Mouse (Mus musculus): Measurements from ENCODE around the gene Scnn1a. TPM values are rescaled to one million over a fixed set of nuclear protein-coding genes. Genes with fewer than 3 reads are reported as not detected.
"Not testable (repeated sequence)": the region's sequence is repeated elsewhere in the genome, so short reads cannot be mapped to it uniquely, and the experiment has no call there.

Scnn1a gene
- polyA plus RNA-seq (2015; fragmentation: Nextera tagmentation; extraction: Ambion mirVana): 0.70 and 0.72 TPM in 2 replicates

- no peak within 1 kb of the TSS for H3K4me2 ChIP-seq
- H3K9me3 ChIP-seq: no peaks in the 10 kb centered on the region
- H3K4me1 ChIP-seq: peaks cover 5% of the 10 kb centered on the region; the same call in 1 of the 2 replicates
- H3K4me3 ChIP-seq: no peak within 1 kb of the TSS
- no peak within 1 kb of the TSS for H3K27ac ChIP-seq
- no peak within 1 kb of the TSS for H3K9ac ChIP-seq
- no peaks in the 10 kb centered on the region for H3K36me3 ChIP-seq (replicated peaks)
- WGBS: 81% methylated on average over 1 of the region's 1 CpGs
- peaks cover 35% of the 10 kb centered on the region for H3K27me3 ChIP-seq (replicated peaks)
- ATAC-seq (replicated peaks): no peak
These were observed at the start of gene Scnn1a for GRCm38 (mm10) chr6:125320323-125320722. Gene Scnn1a (plus strand): TSS chr6:125320659.

GRCm38 (mm10) chr6:125271455-125272227 lies 48.8 kb upstream of the Scnn1a start:
- Histone ChIP-seq H3K4me2 (peak overlapping the region; percentile 34), H3K4me1 (peaks cover 6% of the 10 kb centered on the region; the same call in 1 of the 2 replicates), H3K9ac (no peak overlapping the region), H3K36me3 (replicated peaks) (no peaks in the 10 kb centered on the region), H3K4me3 (0 out of 2 replicates have a peak overlapping the region, but pooled peaks have one; percentile 7), H3K9me3 (no peaks in the 10 kb centered on the region), H3K27ac (no peak overlapping the region), H3K27me3 (replicated peaks) (no peaks in the 10 kb centered on the region)
- 20% methylated on average over 17 of the region's 17 CpGs for WGBS
- peak; percentile 93 for ATAC-seq (replicated peaks)

GRCm38 (mm10) chr6:125272228-125272785 lies 48.2 kb upstream of the Scnn1a start:
- ATAC-seq (replicated peaks): no peak
- Histone ChIP-seq H3K9me3 (no peaks in the 10 kb centered on the region), H3K27ac (no peak overlapping the region), H3K36me3 (replicated peaks) (no peaks in the 10 kb centered on the region), H3K4me1 (peaks cover 6% of the 10 kb centered on the region; the same call in 1 of the 2 replicates), H3K4me2 (no peak overlapping the region), H3K4me3 (no peak overlapping the region), H3K27me3 (replicated peaks) (no peaks in the 10 kb centered on the region), H3K9ac (no peak overlapping the region)
- WGBS: 76% methylated on average over 10 of the region's 10 CpGs

GRCm38 (mm10) chr6:125274841-125275563 lies 45.5 kb upstream of the Scnn1a start:
- Histone ChIP-seq H3K9me3 (no peaks in the 10 kb centered on the region), H3K36me3 (replicated peaks) (no peaks in the 10 kb centered on the region), H3K4me3 (no peak overlapping the region), H3K27ac (no peak overlapping the region), H3K9ac (no peak overlapping the region), H3K27me3 (replicated peaks) (no peaks in the 10 kb centered on the region), H3K4me2 (no peak overlapping the region), H3K4me1 (peaks cover 6% of the 10 kb centered on the region; the same call in 1 of the 2 replicates)
- 63% methylated on average over 15 of the region's 15 CpGs for WGBS
- no peak for ATAC-seq (replicated peaks)

GRCm38 (mm10) chr6:125279729-125280128 lies 40.7 kb upstream of the Scnn1a start:
- 64% methylated on average over 8 of the region's 8 CpGs for WGBS
- Histone ChIP-seq H3K9ac (no peak overlapping the region), H3K9me3 (no peaks in the 10 kb centered on the region), H3K27me3 (replicated peaks) (no peaks in the 10 kb centered on the region), H3K4me3 (no peak overlapping the region), H3K36me3 (replicated peaks) (no peaks in the 10 kb centered on the region), H3K27ac (no peak overlapping the region), H3K4me1 (no peaks in the 10 kb centered on the region), H3K4me2 (no peak overlapping the region)
- no peak for ATAC-seq (replicated peaks)

GRCm38 (mm10) chr6:125282721-125283120 lies 37.7 kb upstream of the Scnn1a start:
- 92% methylated on average over 13 of the region's 13 CpGs for WGBS
- not testable (repeated sequence) for H3K4me2 ChIP-seq; H3K27ac ChIP-seq; H3K4me1 ChIP-seq; ATAC-seq (replicated peaks); H3K36me3 ChIP-seq (replicated peaks); H3K4me3 ChIP-seq; H3K27me3 ChIP-seq (replicated peaks); H3K9ac ChIP-seq; H3K9me3 ChIP-seq

GRCm38 (mm10) chr6:125284250-125284649 lies 36.2 kb upstream of the Scnn1a start:
- H3K27ac ChIP-seq: no peak overlapping the region
- H3K36me3 ChIP-seq (replicated peaks): no peaks in the 10 kb centered on the region
- no peak overlapping the region for H3K4me2 ChIP-seq
- H3K4me3 ChIP-seq: no peak overlapping the region
- ATAC-seq (replicated peaks): no peak
- H3K4me1 ChIP-seq: no peaks in the 10 kb centered on the region
- no peak overlapping the region for H3K9ac ChIP-seq
- H3K27me3 ChIP-seq (replicated peaks): no peaks in the 10 kb centered on the region
- H3K9me3 ChIP-seq: no peaks in the 10 kb centered on the region
- 69% methylated on average over 8 of the region's 8 CpGs for WGBS

- Histone ChIP-seq H3K4me2 (no peak overlapping the region), H3K4me1 (no peaks in the 10 kb centered on the region), H3K9me3 (no peaks in the 10 kb centered on the region), H3K9ac (no peak overlapping the region), H3K27ac (no peak overlapping the region), H3K27me3 (replicated peaks) (no peaks in the 10 kb centered on the region), H3K4me3 (no peak overlapping the region), H3K36me3 (replicated peaks) (no peaks in the 10 kb centered on the region)
- no peak for ATAC-seq (replicated peaks)
- WGBS: 94% methylated on average over 7 of the region's 7 CpGs
These were observed 35.7 kb upstream of the Scnn1a start for GRCm38 (mm10) chr6:125284751-125285150.

- Histone ChIP-seq H3K4me3 (no peak within 1 kb of the TSS), H3K4me2 (no peak within 1 kb of the TSS), H3K9ac (no peak within 1 kb of the TSS), H3K9me3 (no peaks in the 10 kb centered on the region), H3K36me3 (replicated peaks) (no peaks in the 10 kb centered on the region), H3K4me1 (no peaks in the 10 kb centered on the region), H3K27me3 (replicated peaks) (no peaks in the 10 kb centered on the region), H3K27ac (no peak within 1 kb of the TSS)
- WGBS: 96% methylated on average over 22 of the region's 22 CpGs
- no peak for ATAC-seq (replicated peaks)
These were observed 34.6 kb upstream of the Scnn1a start, which contains the start of gene Tuba3a for GRCm38 (mm10) chr6:125285890-125286289. Gene Tuba3a (minus strand): TSS chr6:125286042.

GRCm38 (mm10) chr6:125286944-125287343 lies 33.5 kb upstream of the Scnn1a start:
- 84% methylated on average over 4 of the region's 4 CpGs for WGBS

GRCm38 (mm10) chr6:125288730-125289129 lies 31.7 kb upstream of the Scnn1a start:
- Histone ChIP-seq H3K4me1 (no peaks in the 10 kb centered on the region), H3K36me3 (replicated peaks) (no peaks in the 10 kb centered on the region), H3K4me2 (no peak overlapping the region), H3K27me3 (replicated peaks) (no peaks in the 10 kb centered on the region), H3K9me3 (no peaks in the 10 kb centered on the region), H3K9ac (no peak overlapping the region), H3K27ac (no peak overlapping the region), H3K4me3 (no peak overlapping the region)
- 77% methylated on average over 5 of the region's 5 CpGs for WGBS
- ATAC-seq (replicated peaks): no peak

More at GRCm38 (mm10) chr6:125286944-125287343, 33.5 kb upstream of the Scnn1a start:
- Histone ChIP-seq H3K27me3 (replicated peaks) (no peaks in the 10 kb centered on the region), H3K9ac (no peak overlapping the region), H3K4me1 (no peaks in the 10 kb centered on the region), H3K27ac (no peak overlapping the region), H3K36me3 (replicated peaks) (no peaks in the 10 kb centered on the region), H3K9me3 (no peaks in the 10 kb centered on the region), H3K4me3 (no peak overlapping the region), H3K4me2 (no peak overlapping the region)
- ATAC-seq (replicated peaks): no peak

GRCm38 (mm10) chr6:125291329-125291728 lies 29.1 kb upstream of the Scnn1a start:
- H3K27me3 ChIP-seq (replicated peaks): no peaks in the 10 kb centered on the region
- H3K36me3 ChIP-seq (replicated peaks): no peaks in the 10 kb centered on the region
- H3K4me2 ChIP-seq: no peak overlapping the region
- ATAC-seq (replicated peaks): no peak
- no peak overlapping the region for H3K9ac ChIP-seq
- H3K9me3 ChIP-seq: no peaks in the 10 kb centered on the region
- no peak overlapping the region for H3K27ac ChIP-seq
- 89% methylated on average over 4 of the region's 4 CpGs for WGBS
- no peaks in the 10 kb centered on the region for H3K4me1 ChIP-seq
- H3K4me3 ChIP-seq: no peak overlapping the region

Measured in midbrain, embryonic 15.5 days (tissue).